Mouse (Mus musculus): ENCODE results near the gene Gm49322. TPM values are rescaled to one million over a fixed set of nuclear protein-coding genes. Genes with fewer than 3 reads are reported as not detected.
A peak's percentile ranks its signal among the peaks of the same experiment; 100 is the strongest.

Gene Gm49322
- polyA plus RNA-seq, 1 experiment from 2014 or later, result 1.9 TPM

DNA sequence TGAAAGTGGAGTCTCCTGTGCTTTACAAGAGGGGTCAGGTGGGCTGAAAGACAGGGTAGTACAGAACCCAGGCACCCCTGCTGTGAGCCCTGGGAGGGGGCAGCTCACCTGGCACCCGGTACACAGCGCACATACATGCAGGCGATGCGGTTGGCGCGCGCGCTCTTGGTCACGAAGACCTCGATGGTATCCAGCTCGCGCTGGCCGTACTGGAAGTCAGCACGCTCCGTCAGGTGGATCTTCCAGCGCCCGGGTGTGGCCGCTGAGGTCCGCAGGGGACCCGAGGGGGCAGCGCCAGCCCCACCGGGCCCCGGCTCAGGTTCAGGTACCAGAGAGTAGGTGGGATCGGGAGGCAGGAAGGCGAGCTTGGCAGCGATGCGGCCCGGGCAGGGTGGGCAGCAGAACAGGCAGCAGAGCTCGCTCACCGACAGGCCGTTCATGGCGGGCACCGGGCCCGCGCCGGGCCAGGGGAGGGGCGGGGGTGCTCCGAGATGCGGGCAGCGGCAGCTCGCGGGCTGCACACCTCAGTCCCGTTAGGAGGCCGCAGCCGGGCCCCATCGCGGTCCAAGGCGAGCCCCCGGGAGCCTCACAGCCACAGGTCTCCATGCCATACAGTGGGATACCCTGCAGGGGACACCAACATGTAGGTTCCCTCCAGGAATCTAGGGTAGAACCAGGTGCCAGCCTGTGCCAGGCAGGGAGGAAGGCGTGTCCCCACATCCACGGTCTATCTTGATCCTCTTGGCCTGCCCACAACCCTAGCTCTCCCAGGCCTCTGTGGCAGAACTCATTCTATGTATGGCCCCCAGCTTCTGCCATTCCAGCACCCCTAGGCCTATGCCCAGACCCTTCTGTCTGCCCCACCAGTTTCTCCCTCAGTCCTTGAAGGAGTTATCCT, 19.2 kb upstream of the Gm49322 start:
- H3K9me3 ChIP-seq (ENCODE audit: control insufficient read depth, low read length), result no peaks in the 10 kb centered on the region
- peak overlapping the region; percentile 25; the same call in 1 of the 2 replicates for H3K9ac ChIP-seq (ENCODE audit: low read depth, low read length)
- H3K4me2 ChIP-seq (ENCODE audit: low read depth, low read length), result peak overlapping the region; percentile 13; the same call in 1 of the 2 replicates
- ATAC-seq (ENCODE audit: low read depth) (no peak), DNase-seq (ENCODE audit: low spot score) (no peak)
- H3K27ac ChIP-seq (replicated peaks; ENCODE audit: low read depth, low read length), result peak overlapping the region; percentile 16; the same call in 1 of the 2 replicates
- no peak overlapping the region; the same call in 1 of the 2 replicates for H3K4me3 ChIP-seq (ENCODE audit: low read depth, low read length)
- no peaks in the 10 kb centered on the region for H3K27me3 ChIP-seq (replicated peaks; ENCODE audit: control insufficient read depth, insufficient read depth, low read length)
- peaks cover 11% of the 10 kb centered on the region for H3K4me1 ChIP-seq (ENCODE audit: control insufficient read depth, insufficient read depth, low read length)
- WGBS, result 94% methylated on average over 35 of the region's 51 CpGs
- peaks cover 38% of the 10 kb centered on the region for H3K36me3 ChIP-seq (ENCODE audit: control insufficient read depth, insufficient read depth, low read length)

DNA sequence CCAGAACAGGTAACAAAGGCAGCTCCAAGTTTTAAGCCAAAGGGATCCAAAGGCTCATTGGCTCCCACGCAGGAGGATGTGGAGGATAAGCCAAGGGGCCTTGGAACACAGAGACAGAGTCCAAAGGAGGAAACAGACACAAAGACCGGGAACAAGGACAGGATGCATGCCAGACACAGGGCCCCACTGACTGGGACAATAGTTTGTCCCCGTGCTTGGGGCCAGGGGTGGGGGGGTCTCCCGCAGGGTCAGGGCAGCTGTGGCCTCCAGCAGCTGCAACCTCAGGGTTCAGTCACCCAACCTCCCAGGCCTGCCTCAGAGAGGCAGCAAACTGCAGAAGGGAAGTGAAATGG, 18.5 kb upstream of the Gm49322 start:
- peaks cover 11% of the 10 kb centered on the region for H3K4me1 ChIP-seq (ENCODE audit: control insufficient read depth, insufficient read depth, low read length)
- ATAC-seq (ENCODE audit: low read depth), result no peak
- H3K27me3 ChIP-seq (replicated peaks; ENCODE audit: control insufficient read depth, insufficient read depth, low read length), result no peaks in the 10 kb centered on the region
- DNase-seq (ENCODE audit: low spot score), result peak; percentile 44
- H3K9ac ChIP-seq (ENCODE audit: low read depth, low read length), result no peak overlapping the region
- 45% methylated on average over 3 of the region's 4 CpGs for WGBS
- H3K27ac ChIP-seq (replicated peaks; ENCODE audit: low read depth, low read length), result peak overlapping the region; percentile 16; the same call in 1 of the 2 replicates
- H3K4me3 ChIP-seq (ENCODE audit: low read depth, low read length), result no peak overlapping the region
- H3K4me2 ChIP-seq (ENCODE audit: low read depth, low read length), result no peak overlapping the region
- peaks cover 36% of the 10 kb centered on the region for H3K36me3 ChIP-seq (ENCODE audit: control insufficient read depth, insufficient read depth, low read length)
- no peaks in the 10 kb centered on the region for H3K9me3 ChIP-seq (ENCODE audit: control insufficient read depth, low read length)

DNA sequence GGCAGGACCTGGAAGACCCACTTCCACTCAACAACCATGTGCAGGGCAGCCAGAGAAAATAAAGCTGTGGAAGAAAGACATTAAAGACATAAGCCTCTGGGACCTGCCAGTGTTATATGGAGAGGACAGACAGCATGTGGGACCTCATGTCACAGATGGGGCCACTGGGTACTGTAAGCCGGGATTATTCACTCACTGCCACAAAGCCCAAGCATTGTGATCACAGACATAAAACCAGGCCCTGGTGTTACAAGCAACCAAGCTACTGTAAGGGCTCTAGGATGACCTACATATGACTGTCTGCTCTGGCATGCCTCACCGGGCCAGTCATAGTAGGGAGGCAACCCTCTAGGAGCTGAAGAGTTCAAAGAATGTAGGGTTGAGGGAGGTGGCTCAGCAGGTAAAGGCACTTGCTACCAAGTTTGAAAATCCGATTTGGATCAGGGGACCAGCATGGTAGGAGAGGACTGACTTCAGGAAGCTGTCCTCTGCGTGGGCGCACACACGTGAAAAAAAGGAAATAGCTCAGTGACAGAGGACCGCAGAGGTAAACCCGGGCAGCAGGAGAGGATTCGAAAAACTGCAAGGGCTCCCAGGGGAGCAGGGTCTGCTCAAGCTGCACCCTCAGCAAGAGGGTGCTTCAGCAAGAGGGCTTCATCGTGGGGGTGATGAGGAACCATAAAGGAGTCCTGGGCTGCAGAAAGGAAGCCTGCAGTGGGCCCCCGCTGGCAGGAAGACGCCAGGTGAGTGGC, 16.5 kb upstream of the Gm49322 start:
- peaks cover 11% of the 10 kb centered on the region for H3K4me1 ChIP-seq (ENCODE audit: control insufficient read depth, insufficient read depth, low read length)
- ATAC-seq (ENCODE audit: low read depth) (no peak), DNase-seq (ENCODE audit: low spot score) (no peak)
- H3K9me3 ChIP-seq (ENCODE audit: control insufficient read depth, low read length), result no peaks in the 10 kb centered on the region
- 16% methylated on average over 12 of the region's 12 CpGs for WGBS
- H3K9ac ChIP-seq (ENCODE audit: low read depth, low read length), result peak overlapping the region; percentile 94
- H3K4me3 ChIP-seq (ENCODE audit: low read depth, low read length), result peak overlapping the region; percentile 99
- no peaks in the 10 kb centered on the region for H3K27me3 ChIP-seq (replicated peaks; ENCODE audit: control insufficient read depth, insufficient read depth, low read length)
- peaks cover 17% of the 10 kb centered on the region for H3K36me3 ChIP-seq (ENCODE audit: control insufficient read depth, insufficient read depth, low read length)
- peak overlapping the region; percentile 65; the same call in 1 of the 2 replicates for H3K27ac ChIP-seq (replicated peaks; ENCODE audit: low read depth, low read length)
- peak overlapping the region; percentile 98 for H3K4me2 ChIP-seq (ENCODE audit: low read depth, low read length)

DNA sequence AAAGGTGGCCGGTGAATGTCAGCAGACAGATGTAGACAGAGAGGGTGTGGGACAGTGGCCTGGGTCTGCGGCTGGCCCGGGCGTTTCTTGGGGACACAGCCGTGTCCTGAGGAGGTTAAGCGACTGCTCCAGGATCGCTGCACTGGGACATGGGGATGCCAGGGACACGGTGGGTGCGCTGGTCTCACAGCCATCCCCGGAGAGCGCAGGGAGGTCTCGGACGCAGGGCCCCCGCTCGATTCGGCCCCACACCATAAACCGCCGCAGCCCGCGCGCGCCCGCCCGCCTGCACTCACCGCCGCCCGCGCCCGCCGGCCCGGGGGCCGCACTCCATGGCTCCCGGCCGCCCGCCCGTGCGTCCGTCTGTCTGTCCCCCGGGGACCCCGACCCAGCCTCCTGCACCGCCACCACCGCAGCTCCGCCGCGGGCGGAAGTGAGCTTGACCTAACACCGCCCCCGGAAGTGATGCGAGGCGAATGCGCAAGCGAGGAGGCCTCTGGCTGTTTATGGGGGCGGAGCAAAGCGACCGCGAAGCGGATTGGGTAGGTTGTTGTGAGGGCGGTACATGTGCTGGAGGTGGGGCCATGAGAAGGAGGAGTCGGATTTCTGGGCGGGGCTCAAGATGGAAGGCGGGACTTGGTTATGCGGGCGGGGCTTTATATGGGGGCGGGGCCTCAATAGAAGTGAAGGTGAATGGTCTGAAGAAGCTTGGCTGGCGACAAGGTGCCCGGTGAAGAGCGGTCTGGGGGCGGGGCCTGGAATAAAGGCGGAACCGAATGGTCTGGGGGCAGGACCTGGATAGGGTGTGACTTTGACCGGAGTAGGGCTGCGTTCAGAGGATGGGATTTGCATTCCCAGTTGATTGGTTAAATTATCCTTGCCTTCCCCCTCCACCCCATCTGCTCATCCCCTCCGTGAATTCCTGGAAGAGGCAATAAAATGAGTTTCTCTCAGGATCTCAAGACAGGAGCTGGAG, 15.7 kb upstream of the Gm49322 start, which contains the start of gene Abhd17a:
Abhd17a (minus strand) TSS at position 463 of the 976 bp plus-strand sequence.
- Histone ChIP-seq H3K4me2 (ENCODE audit: low read depth, low read length) (peak within 1 kb of the TSS; percentile 98), H3K9me3 (ENCODE audit: control insufficient read depth, low read length) (no peaks in the 10 kb centered on the region), H3K4me3 (ENCODE audit: low read depth, low read length) (peak within 1 kb of the TSS; percentile 99), H3K9ac (ENCODE audit: low read depth, low read length) (peak within 1 kb of the TSS; percentile 94), H3K27me3 (replicated peaks; ENCODE audit: control insufficient read depth, insufficient read depth, low read length) (no peaks in the 10 kb centered on the region), H3K4me1 (ENCODE audit: control insufficient read depth, insufficient read depth, low read length) (peaks cover 11% of the 10 kb centered on the region), H3K27ac (replicated peaks; ENCODE audit: low read depth, low read length) (peak within 1 kb of the TSS; percentile 65), H3K36me3 (ENCODE audit: control insufficient read depth, insufficient read depth, low read length) (peaks cover 14% of the 10 kb centered on the region)
- WGBS, result under 1% methylated on average over 42 of the region's 73 CpGs
- ATAC-seq (ENCODE audit: low read depth), result peak; percentile 97
- DNase-seq (ENCODE audit: low spot score), result peak; percentile 99

DNA sequence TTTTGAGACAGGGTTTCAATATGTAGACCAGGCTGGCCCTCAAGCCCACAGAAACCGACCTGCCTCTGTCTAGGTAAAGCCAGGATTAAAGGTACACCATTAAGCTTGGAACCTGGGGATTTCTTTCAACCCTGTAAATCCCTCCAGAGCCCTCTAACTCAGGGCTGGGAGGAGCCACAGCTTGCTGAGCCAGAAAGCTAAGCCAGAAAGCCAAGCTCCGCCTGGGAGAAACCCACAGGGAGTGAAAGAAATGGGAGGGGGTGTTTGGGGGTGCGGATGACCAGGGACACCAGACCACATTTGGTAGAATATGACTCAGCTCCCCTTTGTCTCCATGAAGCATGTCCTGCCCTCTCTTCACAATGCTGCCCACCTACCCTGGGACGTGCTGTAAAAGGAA, 9.5 kb upstream of the Gm49322 start:
- H3K9ac ChIP-seq (ENCODE audit: low read depth, low read length), result no peak overlapping the region
- no peak for DNase-seq (ENCODE audit: low spot score)
- no peak overlapping the region for H3K27ac ChIP-seq (replicated peaks; ENCODE audit: low read depth, low read length)
- no peaks in the 10 kb centered on the region for H3K27me3 ChIP-seq (replicated peaks; ENCODE audit: control insufficient read depth, insufficient read depth, low read length)
- no peak for ATAC-seq (ENCODE audit: low read depth)
- H3K4me1 ChIP-seq (ENCODE audit: control insufficient read depth, insufficient read depth, low read length), result no peaks in the 10 kb centered on the region
- 46% methylated on average over 4 of the region's 4 CpGs for WGBS
- H3K36me3 ChIP-seq (ENCODE audit: control insufficient read depth, insufficient read depth, low read length), result no peaks in the 10 kb centered on the region
- no peaks in the 10 kb centered on the region for H3K9me3 ChIP-seq (ENCODE audit: control insufficient read depth, low read length)
- no peak overlapping the region for H3K4me3 ChIP-seq (ENCODE audit: low read depth, low read length)
- no peak overlapping the region for H3K4me2 ChIP-seq (ENCODE audit: low read depth, low read length)

DNA sequence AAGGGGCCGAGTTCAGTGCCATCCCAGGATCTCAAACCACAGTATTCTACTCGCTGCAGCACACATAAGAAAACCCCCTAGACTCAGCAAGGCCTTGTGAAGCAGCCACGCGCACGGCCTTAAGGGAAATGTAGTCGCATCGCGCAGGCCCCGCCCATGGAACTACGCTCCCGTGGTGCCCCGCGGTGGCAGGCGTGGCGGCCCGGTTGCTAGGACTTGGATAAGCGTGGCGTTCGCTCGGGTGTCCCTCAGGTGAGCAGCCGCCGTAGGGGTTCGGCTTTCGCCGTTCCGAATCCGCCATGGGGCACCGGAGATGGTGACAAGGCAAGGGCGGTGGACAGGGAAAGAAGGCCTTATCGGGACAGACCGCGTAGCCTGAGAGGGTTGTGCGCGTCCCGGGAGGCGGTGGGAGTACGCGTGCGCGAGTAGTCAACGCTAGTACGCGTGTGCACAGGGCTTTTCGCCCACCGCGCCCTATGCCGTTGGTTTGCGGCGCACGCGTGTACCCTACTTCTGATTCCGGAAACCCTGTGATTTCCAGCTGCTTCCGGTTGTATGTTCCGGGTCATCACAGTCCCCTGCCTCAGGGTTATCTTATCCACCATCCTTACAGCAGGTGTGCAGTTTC, 3.0 kb upstream of the Gm49322 start, which contains the start of the genes Scamp4 and Adat3:
Scamp4 (plus strand) TSS at position 175 of the 628 bp plus-strand sequence.
Adat3 (plus strand) TSS at position 183 of the 628 bp plus-strand sequence.
- Histone ChIP-seq H3K27me3 (replicated peaks; ENCODE audit: control insufficient read depth, insufficient read depth, low read length) (no peaks in the 10 kb centered on the region), H3K9ac (ENCODE audit: low read depth, low read length) (peak within 1 kb of the TSS; percentile 69), H3K36me3 (ENCODE audit: control insufficient read depth, insufficient read depth, low read length) (peaks cover 17% of the 10 kb centered on the region), H3K9me3 (ENCODE audit: control insufficient read depth, low read length) (no peaks in the 10 kb centered on the region), H3K4me1 (ENCODE audit: control insufficient read depth, insufficient read depth, low read length) (peaks cover 16% of the 10 kb centered on the region), H3K4me3 (ENCODE audit: low read depth, low read length) (peak within 1 kb of the TSS; percentile 64), H3K4me2 (ENCODE audit: low read depth, low read length) (peak within 1 kb of the TSS; percentile 94), H3K27ac (replicated peaks; ENCODE audit: low read depth, low read length) (peak within 1 kb of the TSS; percentile 78)
- peak; percentile 97 for ATAC-seq (ENCODE audit: low read depth)
- under 1% methylated on average over 47 of the region's 54 CpGs for WGBS
- peak; percentile 98 for DNase-seq (ENCODE audit: low spot score)

DNA sequence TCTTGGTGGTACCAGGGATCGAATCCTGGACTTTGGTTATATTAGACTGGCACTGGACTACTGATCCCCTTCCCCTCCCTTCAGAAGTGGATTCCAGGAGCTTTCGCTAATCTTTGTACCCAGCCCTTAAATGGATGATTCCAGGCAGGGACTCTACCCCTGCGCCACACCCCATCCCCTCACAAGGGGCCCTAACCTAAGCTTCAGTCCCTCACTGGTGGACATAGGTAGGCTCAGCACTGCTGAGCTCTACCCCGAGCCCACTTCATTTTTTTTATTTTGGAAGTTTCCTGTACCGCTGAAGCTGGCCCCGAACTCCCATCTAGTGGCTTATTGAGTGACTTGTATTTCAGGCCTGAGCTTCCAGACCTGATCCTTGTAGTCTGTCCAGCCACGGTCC, 2.5 kb upstream of the Gm49322 start:
- no peaks in the 10 kb centered on the region for H3K9me3 ChIP-seq (ENCODE audit: control insufficient read depth, low read length)
- peak overlapping the region; percentile 69 for H3K9ac ChIP-seq (ENCODE audit: low read depth, low read length)
- H3K36me3 ChIP-seq (ENCODE audit: control insufficient read depth, insufficient read depth, low read length), result peaks cover 21% of the 10 kb centered on the region
- peaks cover 16% of the 10 kb centered on the region for H3K4me1 ChIP-seq (ENCODE audit: control insufficient read depth, insufficient read depth, low read length)
- DNase-seq (ENCODE audit: low spot score) (no peak), ATAC-seq (ENCODE audit: low read depth) (no peak)
- H3K4me3 ChIP-seq (ENCODE audit: low read depth, low read length), result peak overlapping the region; percentile 64
- peak overlapping the region; percentile 94 for H3K4me2 ChIP-seq (ENCODE audit: low read depth, low read length)
- peak overlapping the region; percentile 78; the same call in 1 of the 2 replicates for H3K27ac ChIP-seq (replicated peaks; ENCODE audit: low read depth, low read length)
- WGBS, result 29% methylated on average over 7 of the region's 7 CpGs
- no peaks in the 10 kb centered on the region for H3K27me3 ChIP-seq (replicated peaks; ENCODE audit: control insufficient read depth, insufficient read depth, low read length)

Data from embryonic facial prominence, embryonic 14.5 days (tissue).